Mouse (Mus musculus): Measurements from ENCODE around the gene Efr3b. TPM values are rescaled to one million over a fixed set of nuclear protein-coding genes. Genes with fewer than 3 reads are reported as not detected.
"Not testable (repeated sequence)": the region's sequence is repeated elsewhere in the genome, so short reads cannot be mapped to it uniquely, and the experiment has no call there.

Gene Efr3b
- polyA plus RNA-seq, 1 experiment from 2014 or later: 0.88 TPM

GRCm38 (mm10) chr12:3983736-3984135, 55.0 kb downstream of the Efr3b start:
- DNase-seq (ENCODE audit: low spot score): peak; percentile 54
- Histone ChIP-seq H3K4me2 (no peak overlapping the region), H3K4me1 (replicated peaks; ENCODE audit: control insufficient read depth, insufficient read depth, low read length) (peaks cover 5% of the 10 kb centered on the region; the same call in 1 of the 2 replicates), H3K9ac (ENCODE audit: low read depth, low read length) (no peak overlapping the region), H3K27me3 (replicated peaks; ENCODE audit: control insufficient read depth, insufficient read depth, low read length) (peaks cover 16% of the 10 kb centered on the region), H3K36me3 (ENCODE audit: control insufficient read depth, insufficient read depth, low read length) (no peaks in the 10 kb centered on the region), H3K4me3 (ENCODE audit: low read depth, low read length) (no peak overlapping the region), H3K9me3 (ENCODE audit: control insufficient read depth, low read length) (no peaks in the 10 kb centered on the region), H3K27ac (ENCODE audit: low read depth, low read length) (no peak overlapping the region)
- WGBS: 0% methylated on average over 1 of the region's 1 CpGs
- no peak for ATAC-seq (replicated peaks; ENCODE audit: low FRiP score)

DNA sequence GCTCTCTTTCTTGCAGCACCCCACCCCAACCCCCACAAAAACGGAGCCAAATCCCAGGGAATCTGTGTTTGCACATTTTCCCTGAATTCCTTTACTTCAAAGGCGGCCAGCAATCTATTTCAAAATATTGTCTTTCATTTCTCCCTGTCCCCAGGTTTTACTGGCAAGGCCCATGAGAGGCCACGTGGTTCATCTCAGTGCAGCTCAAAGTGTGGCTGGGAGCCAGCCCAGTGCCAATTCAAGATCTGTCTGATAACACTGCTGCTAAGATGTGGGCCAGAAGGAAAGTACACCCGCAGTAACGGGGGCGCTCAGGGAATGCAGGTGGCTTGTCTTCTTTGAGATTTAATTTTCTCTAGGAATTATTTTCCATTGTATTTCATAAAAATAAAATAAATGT, 56.5 kb downstream of the Efr3b start:
- Histone ChIP-seq H3K4me2 (peak overlapping the region; percentile 85), H3K4me3 (ENCODE audit: low read depth, low read length) (peak overlapping the region; percentile 47), H3K9ac (ENCODE audit: low read depth, low read length) (no peak overlapping the region; the same call in 1 of the 2 replicates), H3K4me1 (replicated peaks; ENCODE audit: control insufficient read depth, insufficient read depth, low read length) (peaks cover 5% of the 10 kb centered on the region; the same call in 1 of the 2 replicates), H3K27me3 (replicated peaks; ENCODE audit: control insufficient read depth, insufficient read depth, low read length) (peaks cover 16% of the 10 kb centered on the region), H3K27ac (ENCODE audit: low read depth, low read length) (no peak overlapping the region), H3K9me3 (ENCODE audit: control insufficient read depth, low read length) (no peaks in the 10 kb centered on the region), H3K36me3 (ENCODE audit: control insufficient read depth, insufficient read depth, low read length) (no peaks in the 10 kb centered on the region)
- DNase-seq (ENCODE audit: low spot score): no peak
- ATAC-seq (replicated peaks; ENCODE audit: low FRiP score): no peak
- 23% methylated on average over 6 of the region's 6 CpGs for WGBS

- Histone ChIP-seq H3K27me3 (replicated peaks; ENCODE audit: control insufficient read depth, insufficient read depth, low read length) (peaks cover 16% of the 10 kb centered on the region), H3K9me3 (ENCODE audit: control insufficient read depth, low read length) (no peaks in the 10 kb centered on the region), H3K4me2 (peak overlapping the region; percentile 85), H3K4me3 (ENCODE audit: low read depth, low read length) (peak overlapping the region; percentile 47), H3K4me1 (replicated peaks; ENCODE audit: control insufficient read depth, insufficient read depth, low read length) (peaks cover 5% of the 10 kb centered on the region; the same call in 1 of the 2 replicates), H3K27ac (ENCODE audit: low read depth, low read length) (no peak overlapping the region), H3K9ac (ENCODE audit: low read depth, low read length) (no peak overlapping the region; the same call in 1 of the 2 replicates), H3K36me3 (ENCODE audit: control insufficient read depth, insufficient read depth, low read length) (no peaks in the 10 kb centered on the region)
- under 1% methylated on average over 41 of the region's 41 CpGs for WGBS
- peak; percentile 82 for DNase-seq (ENCODE audit: low spot score)
- ATAC-seq (replicated peaks; ENCODE audit: low FRiP score): peak; percentile 94
Observed at GRCm38 (mm10) chr12:3981350-3982131, 57.2 kb downstream of the Efr3b start.

DNA sequence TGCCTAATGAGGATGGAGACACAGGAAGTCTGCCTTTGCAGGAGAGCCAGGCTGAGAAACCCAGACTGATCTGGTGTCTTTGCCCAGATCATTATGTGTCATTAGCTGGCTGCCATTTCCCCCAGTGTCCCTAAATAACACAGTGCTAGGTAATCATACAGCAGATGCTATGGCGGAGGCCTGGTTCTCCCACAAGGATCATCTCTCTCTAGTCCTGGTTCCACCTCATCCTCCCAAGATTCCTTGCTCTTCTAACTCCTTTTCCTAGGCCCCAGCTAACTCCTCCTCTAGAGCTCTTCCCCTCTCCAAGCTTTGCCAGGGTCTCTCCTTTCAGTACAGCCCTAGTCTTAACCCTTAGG, 57.7 kb downstream of the Efr3b start:
- WGBS: 41% methylated on average over 1 of the region's 1 CpGs
- Histone ChIP-seq H3K27me3 (replicated peaks; ENCODE audit: control insufficient read depth, insufficient read depth, low read length) (peaks cover 16% of the 10 kb centered on the region), H3K4me3 (ENCODE audit: low read depth, low read length) (peak overlapping the region; percentile 47; the same call in 1 of the 2 replicates), H3K27ac (ENCODE audit: low read depth, low read length) (no peak overlapping the region), H3K9me3 (ENCODE audit: control insufficient read depth, low read length) (no peaks in the 10 kb centered on the region), H3K9ac (ENCODE audit: low read depth, low read length) (no peak overlapping the region), H3K36me3 (ENCODE audit: control insufficient read depth, insufficient read depth, low read length) (no peaks in the 10 kb centered on the region), H3K4me2 (peak overlapping the region; percentile 85), H3K4me1 (replicated peaks; ENCODE audit: control insufficient read depth, insufficient read depth, low read length) (peaks cover 5% of the 10 kb centered on the region; the same call in 1 of the 2 replicates)
- peak; percentile 3; the same call in 1 of the 2 replicates for ATAC-seq (replicated peaks; ENCODE audit: low FRiP score)
- DNase-seq (ENCODE audit: low spot score): no peak

DNA sequence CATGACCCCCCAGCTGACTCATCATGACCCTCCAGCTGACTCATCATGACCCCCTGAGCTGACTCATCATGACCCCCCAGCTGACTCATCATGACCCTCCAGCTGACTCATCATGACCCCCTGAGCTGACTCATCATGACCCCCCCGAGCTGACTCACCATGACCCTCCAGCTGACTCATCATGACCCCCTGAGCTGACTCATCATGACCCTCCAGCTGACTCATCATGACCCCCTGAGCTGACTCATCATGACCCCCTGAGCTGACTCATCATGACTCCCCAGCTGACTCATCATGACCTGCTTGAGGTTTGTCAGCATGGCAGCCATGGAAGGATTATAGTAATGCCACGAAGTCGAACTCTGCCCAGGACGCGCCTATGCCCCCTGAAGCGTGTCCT, 65.5 kb downstream of the Efr3b start:
- H3K4me3 ChIP-seq (ENCODE audit: low read depth, low read length); ATAC-seq (replicated peaks; ENCODE audit: low FRiP score); DNase-seq (ENCODE audit: low spot score); H3K27me3 ChIP-seq (replicated peaks; ENCODE audit: control insufficient read depth, insufficient read depth, low read length); H3K4me2 ChIP-seq; H3K4me1 ChIP-seq (replicated peaks; ENCODE audit: control insufficient read depth, insufficient read depth, low read length); H3K9me3 ChIP-seq (ENCODE audit: control insufficient read depth, low read length); H3K27ac ChIP-seq (ENCODE audit: low read depth, low read length); H3K9ac ChIP-seq (ENCODE audit: low read depth, low read length); H3K36me3 ChIP-seq (ENCODE audit: control insufficient read depth, insufficient read depth, low read length): not testable (repeated sequence)
- WGBS: 95% methylated on average over 6 of the region's 6 CpGs

- H3K27ac ChIP-seq (ENCODE audit: low read depth, low read length): no peak overlapping the region
- no peaks in the 10 kb centered on the region for H3K36me3 ChIP-seq (ENCODE audit: control insufficient read depth, insufficient read depth, low read length)
- H3K4me2 ChIP-seq: no peak overlapping the region
- no peak for ATAC-seq (replicated peaks; ENCODE audit: low FRiP score)
- H3K9me3 ChIP-seq (ENCODE audit: control insufficient read depth, low read length): no peaks in the 10 kb centered on the region
- no peak for DNase-seq (ENCODE audit: low spot score)
- H3K9ac ChIP-seq (ENCODE audit: low read depth, low read length): no peak overlapping the region
- no peak overlapping the region for H3K4me3 ChIP-seq (ENCODE audit: low read depth, low read length)
- 0 out of 2 replicates have a peak, but pooled peaks cover 2% of the 10 kb centered on the region for H3K27me3 ChIP-seq (replicated peaks; ENCODE audit: control insufficient read depth, insufficient read depth, low read length)
- WGBS: 42% methylated on average over 9 of the region's 9 CpGs
- H3K4me1 ChIP-seq (replicated peaks; ENCODE audit: control insufficient read depth, insufficient read depth, low read length): no peaks in the 10 kb centered on the region; the same call in 1 of the 2 replicates
Observed at GRCm38 (mm10) chr12:3968380-3968779, 70.3 kb downstream of the Efr3b start.

DNA sequence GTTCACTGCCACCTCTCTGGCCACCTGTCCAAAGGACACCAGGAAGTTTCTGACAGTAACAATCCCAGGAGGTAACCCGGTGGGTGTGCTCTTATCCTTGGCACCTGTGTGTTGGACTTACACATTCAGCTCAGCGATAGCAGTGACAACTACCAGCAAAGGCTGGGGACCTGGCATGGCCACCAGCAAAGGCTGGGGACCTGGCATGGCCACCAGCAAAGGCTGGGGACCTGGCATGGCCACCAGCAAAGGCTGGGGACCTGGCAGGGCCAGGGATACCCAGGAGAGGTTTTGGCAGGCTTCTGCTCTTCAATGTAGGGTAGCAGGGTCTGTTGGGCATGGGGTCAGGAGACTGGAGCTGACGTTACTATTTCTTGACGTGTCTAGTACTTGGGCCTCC, 71.5 kb downstream of the Efr3b start:
- H3K36me3 ChIP-seq (ENCODE audit: control insufficient read depth, insufficient read depth, low read length): no peaks in the 10 kb centered on the region
- WGBS: 81% methylated on average over 4 of the region's 4 CpGs
- H3K4me2 ChIP-seq: no peak overlapping the region
- H3K4me3 ChIP-seq (ENCODE audit: low read depth, low read length): no peak overlapping the region
- no peak for DNase-seq (ENCODE audit: low spot score)
- H3K4me1 ChIP-seq (replicated peaks; ENCODE audit: control insufficient read depth, insufficient read depth, low read length): no peaks in the 10 kb centered on the region; the same call in 1 of the 2 replicates
- no peak for ATAC-seq (replicated peaks; ENCODE audit: low FRiP score)
- 0 out of 2 replicates have a peak, but pooled peaks cover 2% of the 10 kb centered on the region for H3K27me3 ChIP-seq (replicated peaks; ENCODE audit: control insufficient read depth, insufficient read depth, low read length)
- H3K27ac ChIP-seq (ENCODE audit: low read depth, low read length): no peak overlapping the region
- no peaks in the 10 kb centered on the region for H3K9me3 ChIP-seq (ENCODE audit: control insufficient read depth, low read length)
- H3K9ac ChIP-seq (ENCODE audit: low read depth, low read length): no peak overlapping the region

DNA sequence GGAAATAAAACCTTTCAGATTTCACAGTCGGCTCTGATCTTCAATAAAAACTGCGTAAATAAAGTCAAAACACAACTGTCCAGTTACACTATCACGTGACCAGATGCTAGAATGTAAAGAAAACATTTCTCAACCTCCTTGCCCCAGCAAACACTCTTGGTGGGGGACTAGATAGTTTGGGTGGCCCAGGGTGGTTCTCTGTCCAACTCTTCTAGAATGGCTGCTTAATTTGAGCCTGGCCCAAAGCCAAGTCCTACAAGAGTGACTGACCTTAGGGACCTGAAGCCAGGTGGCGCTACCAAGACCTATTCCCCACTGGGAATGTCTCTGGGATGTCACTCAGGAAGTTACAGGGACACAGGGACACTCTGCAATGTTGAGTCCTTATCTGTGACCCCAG, 78.2 kb downstream of the Efr3b start:
- no peaks in the 10 kb centered on the region for H3K9me3 ChIP-seq (ENCODE audit: control insufficient read depth, low read length)
- WGBS: 49% methylated on average over 4 of the region's 4 CpGs
- H3K4me3 ChIP-seq (ENCODE audit: low read depth, low read length): peak overlapping the region; percentile 66
- peak overlapping the region; percentile 79; the same call in 1 of the 2 replicates for H3K27ac ChIP-seq (ENCODE audit: low read depth, low read length)
- 0 out of 2 replicates have a peak, but pooled peaks cover 5% of the 10 kb centered on the region for H3K27me3 ChIP-seq (replicated peaks; ENCODE audit: control insufficient read depth, insufficient read depth, low read length)
- DNase-seq (ENCODE audit: low spot score): no peak
- peak overlapping the region; percentile 90 for H3K4me2 ChIP-seq
- ATAC-seq (replicated peaks; ENCODE audit: low FRiP score): no peak
- H3K9ac ChIP-seq (ENCODE audit: low read depth, low read length): no peak overlapping the region; the same call in 1 of the 2 replicates
- no peaks in the 10 kb centered on the region for H3K36me3 ChIP-seq (ENCODE audit: control insufficient read depth, insufficient read depth, low read length)
- peaks cover 8% of the 10 kb centered on the region; the same call in 1 of the 2 replicates for H3K4me1 ChIP-seq (replicated peaks; ENCODE audit: control insufficient read depth, insufficient read depth, low read length)

Measured in liver, embryonic 11.5 days (tissue).